Mouse (Mus musculus): ENCODE measurements around the gene Golm1. TPM values are rescaled to one million over a fixed set of nuclear protein-coding genes. Genes with fewer than 3 reads are reported as not detected.
"Not testable (repeated sequence)": the region's sequence is repeated elsewhere in the genome, so short reads cannot be mapped to it uniquely, and the experiment has no call there.

Golm1 gene
- 54.9 and 58.3 TPM in 2 replicates for polyA plus RNA-seq (2011; ENCODE audit: insufficient read depth, insufficient read length, low read depth, missing spikeins)

GRCm38 (mm10) chr13:59675151-59676011 lies at the start of gene Golm1:
Golm1 (minus strand) TSS chr13:59675811.
- TF ChIP-seq POLR2A (IDR thresholded peaks at IDR 0.05; ENCODE audit: insufficient read depth, low read length) (peak; percentile 22), CTCF (IDR thresholded peaks at IDR 0.05; ENCODE audit: low read depth, low read length) (no peak)
- no peaks in the 10 kb centered on the region for H3K9me3 ChIP-seq (replicated peaks; ENCODE audit: control insufficient read depth, insufficient read depth, low read length, poor library complexity, severe bottlenecking)
- H3K4me1 ChIP-seq (ENCODE audit: control insufficient read depth, insufficient read depth, low read length), result peaks cover 6% of the 10 kb centered on the region
- H3K9ac ChIP-seq (ENCODE audit: low read depth, poor library complexity, severe bottlenecking), result peak within 1 kb of the TSS; percentile 90
- peak within 1 kb of the TSS; percentile 76 for H3K4me3 ChIP-seq (ENCODE audit: low read depth, low read length)
- no peaks in the 10 kb centered on the region for H3K27me3 ChIP-seq (ENCODE audit: control insufficient read depth, insufficient read depth, low read length, poor library complexity, severe bottlenecking)
- peaks cover 7% of the 10 kb centered on the region for H3K36me3 ChIP-seq (ENCODE audit: control insufficient read depth, insufficient read depth, low read length, poor library complexity, severe bottlenecking)
- H3K27ac ChIP-seq (ENCODE audit: insufficient read depth, low read length), result no peak within 1 kb of the TSS; the same call in 1 of the 2 replicates

- H3K9ac ChIP-seq (ENCODE audit: low read depth, poor library complexity, severe bottlenecking); H3K9me3 ChIP-seq (replicated peaks; ENCODE audit: control insufficient read depth, insufficient read depth, low read length, poor library complexity, severe bottlenecking); H3K36me3 ChIP-seq (ENCODE audit: control insufficient read depth, insufficient read depth, low read length, poor library complexity, severe bottlenecking); H3K4me1 ChIP-seq (ENCODE audit: control insufficient read depth, insufficient read depth, low read length); H3K4me3 ChIP-seq (ENCODE audit: low read depth, low read length); H3K27me3 ChIP-seq (ENCODE audit: control insufficient read depth, insufficient read depth, low read length, poor library complexity, severe bottlenecking); H3K27ac ChIP-seq (ENCODE audit: insufficient read depth, low read length): not testable (repeated sequence)
Measured at GRCm38 (mm10) chr13:59722089-59722488, 46.5 kb upstream of the Golm1 start.

- Histone ChIP-seq H3K9me3 (replicated peaks; ENCODE audit: control insufficient read depth, insufficient read depth, low read length, poor library complexity, severe bottlenecking) (no peaks in the 10 kb centered on the region), H3K27ac (ENCODE audit: insufficient read depth, low read length) (no peak overlapping the region), H3K27me3 (ENCODE audit: control insufficient read depth, insufficient read depth, low read length, poor library complexity, severe bottlenecking) (no peaks in the 10 kb centered on the region), H3K4me3 (ENCODE audit: low read depth, low read length) (no peak overlapping the region), H3K4me1 (ENCODE audit: control insufficient read depth, insufficient read depth, low read length) (peaks cover 1% of the 10 kb centered on the region), H3K36me3 (ENCODE audit: control insufficient read depth, insufficient read depth, low read length, poor library complexity, severe bottlenecking) (no peaks in the 10 kb centered on the region), H3K9ac (ENCODE audit: low read depth, poor library complexity, severe bottlenecking) (no peak overlapping the region)
- no peak for TF ChIP-seq CTCF (IDR thresholded peaks at IDR 0.05; ENCODE audit: low read depth, low read length)
- no peak for TF ChIP-seq EP300 (IDR thresholded peaks at IDR 0.05; ENCODE audit: insufficient read depth, low read depth, low read length)
- TF ChIP-seq POLR2A (IDR thresholded peaks at IDR 0.05; ENCODE audit: insufficient read depth, low read length), result no peak
Measured at GRCm38 (mm10) chr13:59719475-59719874, 43.9 kb upstream of the Golm1 start.

GRCm38 (mm10) chr13:59718857-59719440 lies 43.3 kb upstream of the Golm1 start:
- H3K9me3 ChIP-seq (replicated peaks; ENCODE audit: control insufficient read depth, insufficient read depth, low read length, poor library complexity, severe bottlenecking); H3K36me3 ChIP-seq (ENCODE audit: control insufficient read depth, insufficient read depth, low read length, poor library complexity, severe bottlenecking); H3K27ac ChIP-seq (ENCODE audit: insufficient read depth, low read length); H3K27me3 ChIP-seq (ENCODE audit: control insufficient read depth, insufficient read depth, low read length, poor library complexity, severe bottlenecking); H3K9ac ChIP-seq (ENCODE audit: low read depth, poor library complexity, severe bottlenecking); H3K4me3 ChIP-seq (ENCODE audit: low read depth, low read length); H3K4me1 ChIP-seq (ENCODE audit: control insufficient read depth, insufficient read depth, low read length): not testable (repeated sequence)

- H3K27me3 ChIP-seq (ENCODE audit: control insufficient read depth, insufficient read depth, low read length, poor library complexity, severe bottlenecking), result no peaks in the 10 kb centered on the region
- H3K36me3 ChIP-seq (ENCODE audit: control insufficient read depth, insufficient read depth, low read length, poor library complexity, severe bottlenecking), result no peaks in the 10 kb centered on the region
- no peak overlapping the region for H3K27ac ChIP-seq (ENCODE audit: insufficient read depth, low read length)
- H3K4me1 ChIP-seq (ENCODE audit: control insufficient read depth, insufficient read depth, low read length), result no peaks in the 10 kb centered on the region
- no peaks in the 10 kb centered on the region for H3K9me3 ChIP-seq (replicated peaks; ENCODE audit: control insufficient read depth, insufficient read depth, low read length, poor library complexity, severe bottlenecking)
- H3K9ac ChIP-seq (ENCODE audit: low read depth, poor library complexity, severe bottlenecking), result no peak overlapping the region
- no peak overlapping the region for H3K4me3 ChIP-seq (ENCODE audit: low read depth, low read length)
- TF ChIP-seq CTCF (IDR thresholded peaks at IDR 0.05; ENCODE audit: low read depth, low read length) (no peak), EP300 (IDR thresholded peaks at IDR 0.05; ENCODE audit: insufficient read depth, low read depth, low read length) (no peak), POLR2A (IDR thresholded peaks at IDR 0.05; ENCODE audit: insufficient read depth, low read length) (no peak)
Measured at GRCm38 (mm10) chr13:59713710-59714109, 38.1 kb upstream of the Golm1 start.

- not testable (repeated sequence) for H3K4me3 ChIP-seq (ENCODE audit: low read depth, low read length); H3K27me3 ChIP-seq (ENCODE audit: control insufficient read depth, insufficient read depth, low read length, poor library complexity, severe bottlenecking); H3K9me3 ChIP-seq (replicated peaks; ENCODE audit: control insufficient read depth, insufficient read depth, low read length, poor library complexity, severe bottlenecking); H3K36me3 ChIP-seq (ENCODE audit: control insufficient read depth, insufficient read depth, low read length, poor library complexity, severe bottlenecking); H3K9ac ChIP-seq (ENCODE audit: low read depth, poor library complexity, severe bottlenecking); H3K4me1 ChIP-seq (ENCODE audit: control insufficient read depth, insufficient read depth, low read length); H3K27ac ChIP-seq (ENCODE audit: insufficient read depth, low read length)
Measured at GRCm38 (mm10) chr13:59711984-59712383, 36.4 kb upstream of the Golm1 start, which contains the start of gene Spata31d1b. Spata31d1b (plus strand) TSS chr13:59712284.

Data from ES-Bruce4 (cell line).